Mouse (Mus musculus) macrophage (primary cell): ENCODE results near the gene Fabp2. TPM values are rescaled to one million over a fixed set of nuclear protein-coding genes. Genes with fewer than 3 reads are reported as not detected.

ENCODE experiments used
- H3K27ac ChIP-seq: fragments of 350-480 bp; formaldehyde crosslinking; 2 replicates; pipeline ENCODE4 v1.9.0; 2021
- H3K36me3 ChIP-seq: fragments of 350-480 bp; formaldehyde crosslinking; 2 replicates; pipeline ENCODE4 v1.9.0; 2021; ENCODE audit errors: inconsistent target
- H3K4me3 ChIP-seq: fragments of 350-480 bp; formaldehyde crosslinking; 2 replicates; pipeline ENCODE4 v1.9.0; 2021; ENCODE audit errors: inconsistent target
- H3K79me2 ChIP-seq: fragments of 350-480 bp; formaldehyde crosslinking; 2 replicates; pipeline ENCODE4 v1.9.0; 2021; ENCODE audit errors: inconsistent target
- WGBS: methylation state at CpG from one replicate; pipeline ENCODE4 v1.1.7; 2026; ENCODE audit warnings: inconsistent platforms; ENCODE audit not compliant: missing documents; 5-methylcytosine and 5-hydroxymethylcytosine counted together
- polyA plus RNA-seq: library from polyadenylated mRNA; stranded (reverse); fragments of 250-400 nt; gene quantifications from 3 replicates; pipeline ENCODE4 v1.2.4, GENCODE M21; 2018; ENCODE audit warnings: inconsistent platforms
- total RNA-seq, 78 experiments: library from RNA; depleted of rRNA; stranded (reverse); fragments of 250-400 nt; gene quantifications; 1 replicate in 9 of 78; 2 replicates in 24 of 78; 3 replicates in 43 of 78; 4 replicates in 2 of 78; pipeline ENCODE4 v1.2.4; 2018; ENCODE audit warnings: inconsistent platforms in 56 of 78

Gene Fabp2
- not detected for total RNA-seq (2018; cell fraction: chromatin; rRNA removed)
- not detected for total RNA-seq (2018; cell fraction: cytosol; rRNA removed)
- not detected for total RNA-seq (2018; cell fraction: nucleus; rRNA removed)
- not detected in 3 replicates for polyA plus RNA-seq

GRCm38 (mm10) chr3:122894772-122895171 lies at the start of gene Fabp2:
TSS of gene Fabp2 (plus strand) at chr3:122895072.
- H3K27ac ChIP-seq = no peak within 1 kb of the TSS
- no peaks in the 10 kb centered on the region for H3K36me3 ChIP-seq
- 97% methylated on average over 3 of the region's 3 CpGs for WGBS
- no peaks in the 10 kb centered on the region for H3K79me2 ChIP-seq
- no peak within 1 kb of the TSS for H3K4me3 ChIP-seq

- Histone ChIP-seq H3K79me2 (no peaks in the 10 kb centered on the region), H3K36me3 (no peaks in the 10 kb centered on the region), H3K27ac (no peak overlapping the region), H3K4me3 (no peak overlapping the region)
- WGBS = 70% methylated on average over 5 of the region's 5 CpGs
Observed at GRCm38 (mm10) chr3:122848410-122849034, 46.4 kb upstream of the Fabp2 start.

GRCm38 (mm10) chr3:122855149-122855548 lies 39.7 kb upstream of the Fabp2 start:
- WGBS = 90% methylated on average over 11 of the region's 11 CpGs
- H3K79me2 ChIP-seq = no peaks in the 10 kb centered on the region
- H3K36me3 ChIP-seq = no peaks in the 10 kb centered on the region
- no peak overlapping the region for H3K4me3 ChIP-seq
- H3K27ac ChIP-seq = no peak overlapping the region

- no peaks in the 10 kb centered on the region for H3K79me2 ChIP-seq
- WGBS = 65% methylated on average over 2 of the region's 2 CpGs
- no peak overlapping the region for H3K4me3 ChIP-seq
- H3K36me3 ChIP-seq = no peaks in the 10 kb centered on the region
- no peak overlapping the region for H3K27ac ChIP-seq
Observed at GRCm38 (mm10) chr3:122859829-122860228, 35.0 kb upstream of the Fabp2 start.

GRCm38 (mm10) chr3:122860573-122861498 lies 34.0 kb upstream of the Fabp2 start:
- Histone ChIP-seq H3K79me2 (no peaks in the 10 kb centered on the region), H3K4me3 (no peak overlapping the region), H3K27ac (no peak overlapping the region), H3K36me3 (no peaks in the 10 kb centered on the region)
- 85% methylated on average over 10 of the region's 12 CpGs for WGBS

GRCm38 (mm10) chr3:122865092-122865491 lies 29.8 kb upstream of the Fabp2 start:
- 96% methylated on average over 4 of the region's 4 CpGs for WGBS
- no peaks in the 10 kb centered on the region for H3K36me3 ChIP-seq
- no peaks in the 10 kb centered on the region for H3K79me2 ChIP-seq
- H3K4me3 ChIP-seq = no peak overlapping the region
- no peak overlapping the region for H3K27ac ChIP-seq

- 93% methylated on average over 1 of the region's 1 CpGs for WGBS
- H3K27ac ChIP-seq = no peak overlapping the region
- H3K79me2 ChIP-seq = no peaks in the 10 kb centered on the region
Observed at GRCm38 (mm10) chr3:122868270-122868669, 26.6 kb upstream of the Fabp2 start.

GRCm38 (mm10) chr3:122871596-122871995 lies 23.3 kb upstream of the Fabp2 start:
- H3K4me3 ChIP-seq = no peak overlapping the region
- H3K27ac ChIP-seq = no peak overlapping the region
- H3K79me2 ChIP-seq = no peaks in the 10 kb centered on the region
- H3K36me3 ChIP-seq = no peaks in the 10 kb centered on the region
- WGBS = 86% methylated on average over 1 of the region's 1 CpGs

More at GRCm38 (mm10) chr3:122868270-122868669, 26.6 kb upstream of the Fabp2 start:
- Histone ChIP-seq H3K4me3 (no peak overlapping the region), H3K36me3 (no peaks in the 10 kb centered on the region)

- no peaks in the 10 kb centered on the region for H3K79me2 ChIP-seq
- WGBS = 79% methylated on average over 2 of the region's 2 CpGs
Observed at GRCm38 (mm10) chr3:122876870-122877269, 18.0 kb upstream of the Fabp2 start.

GRCm38 (mm10) chr3:122877543-122877942 lies 17.3 kb upstream of the Fabp2 start:
- no peak overlapping the region for H3K27ac ChIP-seq
- WGBS = 89% methylated on average over 3 of the region's 3 CpGs
- no peaks in the 10 kb centered on the region for H3K79me2 ChIP-seq
- H3K36me3 ChIP-seq = no peaks in the 10 kb centered on the region
- no peak overlapping the region for H3K4me3 ChIP-seq

More at GRCm38 (mm10) chr3:122876870-122877269, 18.0 kb upstream of the Fabp2 start:
- Histone ChIP-seq H3K27ac (no peak overlapping the region), H3K4me3 (no peak overlapping the region), H3K36me3 (no peaks in the 10 kb centered on the region)

GRCm38 (mm10) chr3:122878705-122879315 lies 16.1 kb upstream of the Fabp2 start:
- WGBS = 92% methylated on average over 8 of the region's 8 CpGs
- Histone ChIP-seq H3K27ac (no peak overlapping the region), H3K79me2 (no peaks in the 10 kb centered on the region), H3K36me3 (no peaks in the 10 kb centered on the region), H3K4me3 (no peak overlapping the region)

- no peak overlapping the region for H3K4me3 ChIP-seq
- WGBS = 90% methylated on average over 4 of the region's 4 CpGs
- no peaks in the 10 kb centered on the region for H3K79me2 ChIP-seq
- H3K27ac ChIP-seq = no peak overlapping the region
- no peaks in the 10 kb centered on the region for H3K36me3 ChIP-seq
Observed at GRCm38 (mm10) chr3:122887505-122888301, 7.2 kb upstream of the Fabp2 start.

GRCm38 (mm10) chr3:122888371-122888819 lies 6.5 kb upstream of the Fabp2 start:
- no peak overlapping the region for H3K4me3 ChIP-seq
- 38% methylated on average over 5 of the region's 5 CpGs for WGBS

GRCm38 (mm10) chr3:122895189-122895731 lies 388 bp downstream of the Fabp2 start:
- Histone ChIP-seq H3K27ac (no peak overlapping the region), H3K36me3 (no peaks in the 10 kb centered on the region), H3K79me2 (no peaks in the 10 kb centered on the region), H3K4me3 (no peak overlapping the region)
- WGBS = 90% methylated on average over 11 of the region's 11 CpGs

More at GRCm38 (mm10) chr3:122888371-122888819, 6.5 kb upstream of the Fabp2 start:
- Histone ChIP-seq H3K27ac (no peak overlapping the region), H3K79me2 (no peaks in the 10 kb centered on the region), H3K36me3 (no peaks in the 10 kb centered on the region)
